Mouse (Mus musculus): ENCODE measurements at regions not wholly inside any gene's neighbourhood (a gene's known extent, or its start where the extent isn't known, plus 50 kb on each side); places are given as distances from the start of the nearest gene placed in this dataset.

- 63% methylated on average over 5 of the region's 5 CpGs for WGBS
- Histone ChIP-seq H3K4me1 (replicated peaks; ENCODE audit: insufficient read depth, low read length) (no peaks in the 10 kb centered on the region), H3K4me2 (ENCODE audit: low read length) (no peak overlapping the region), H3K36me3 (ENCODE audit: insufficient read depth, low read length) (no peaks in the 10 kb centered on the region), H3K9ac (ENCODE audit: low read depth, low read length) (no peak overlapping the region), H3K27ac (no peak overlapping the region), H3K9me3 (replicated peaks; ENCODE audit: low read length) (no peaks in the 10 kb centered on the region), H3K27me3 (ENCODE audit: insufficient read depth, low read length) (no peaks in the 10 kb centered on the region), H3K4me3 (replicated peaks; ENCODE audit: low read depth, low read length) (no peak overlapping the region)
- DNase-seq (ENCODE audit: low spot score) (peak; percentile 18), ATAC-seq (replicated peaks; ENCODE audit: low FRiP score, low read depth) (no peak)
- no peak for TF ChIP-seq CTCF (IDR thresholded peaks at IDR 0.05; ENCODE audit: low read depth)
These were observed 781.9 kb downstream of the Gm9195 start for GRCm38 (mm10) chr14:71709528-71710289.

GRCm38 (mm10) chr14:71692752-71693437 lies 798.7 kb downstream of the Gm9195 start:
- ATAC-seq (replicated peaks; ENCODE audit: low FRiP score, low read depth), result no peak
- no peaks in the 10 kb centered on the region for H3K9me3 ChIP-seq (replicated peaks; ENCODE audit: low read length)
- TF ChIP-seq CTCF (IDR thresholded peaks at IDR 0.05; ENCODE audit: low read depth), result no peak
- no peak overlapping the region for H3K9ac ChIP-seq (ENCODE audit: low read depth, low read length)
- H3K4me3 ChIP-seq (replicated peaks; ENCODE audit: low read depth, low read length), result no peak overlapping the region
- WGBS, result 74% methylated on average over 3 of the region's 3 CpGs
- H3K27me3 ChIP-seq (ENCODE audit: insufficient read depth, low read length), result no peaks in the 10 kb centered on the region
- no peak for DNase-seq (ENCODE audit: low spot score)
- no peaks in the 10 kb centered on the region for H3K36me3 ChIP-seq (ENCODE audit: insufficient read depth, low read length)
- H3K4me2 ChIP-seq (ENCODE audit: low read length), result no peak overlapping the region
- no peak overlapping the region for H3K27ac ChIP-seq
- no peaks in the 10 kb centered on the region for H3K4me1 ChIP-seq (replicated peaks; ENCODE audit: insufficient read depth, low read length)

GRCm38 (mm10) chr14:71674564-71674963 lies 817.1 kb downstream of the Gm9195 start:
- H3K9ac ChIP-seq (ENCODE audit: low read depth, low read length), result no peak overlapping the region
- no peaks in the 10 kb centered on the region for H3K4me1 ChIP-seq (replicated peaks; ENCODE audit: insufficient read depth, low read length)
- no peaks in the 10 kb centered on the region for H3K27me3 ChIP-seq (ENCODE audit: insufficient read depth, low read length)
- no peak overlapping the region for H3K4me2 ChIP-seq (ENCODE audit: low read length)
- 81% methylated on average over 4 of the region's 4 CpGs for WGBS
- DNase-seq (ENCODE audit: low spot score), result no peak
- no peak overlapping the region for H3K4me3 ChIP-seq (replicated peaks; ENCODE audit: low read depth, low read length)
- ATAC-seq (replicated peaks; ENCODE audit: low FRiP score, low read depth), result no peak
- H3K36me3 ChIP-seq (ENCODE audit: insufficient read depth, low read length), result no peaks in the 10 kb centered on the region
- no peak for TF ChIP-seq CTCF (IDR thresholded peaks at IDR 0.05; ENCODE audit: low read depth)
- no peak overlapping the region for H3K27ac ChIP-seq
- no peaks in the 10 kb centered on the region for H3K9me3 ChIP-seq (replicated peaks; ENCODE audit: low read length)

GRCm38 (mm10) chr14:71673837-71674236 lies 817.8 kb downstream of the Gm9195 start:
- Histone ChIP-seq H3K9ac (ENCODE audit: low read depth, low read length) (no peak overlapping the region), H3K36me3 (ENCODE audit: insufficient read depth, low read length) (no peaks in the 10 kb centered on the region), H3K4me2 (ENCODE audit: low read length) (no peak overlapping the region), H3K9me3 (replicated peaks; ENCODE audit: low read length) (no peaks in the 10 kb centered on the region), H3K27me3 (ENCODE audit: insufficient read depth, low read length) (no peaks in the 10 kb centered on the region), H3K27ac (no peak overlapping the region), H3K4me3 (replicated peaks; ENCODE audit: low read depth, low read length) (no peak overlapping the region), H3K4me1 (replicated peaks; ENCODE audit: insufficient read depth, low read length) (no peaks in the 10 kb centered on the region)
- WGBS, result 86% methylated on average over 2 of the region's 2 CpGs
- no peak for DNase-seq (ENCODE audit: low spot score)
- no peak for TF ChIP-seq CTCF (IDR thresholded peaks at IDR 0.05; ENCODE audit: low read depth)
- ATAC-seq (replicated peaks; ENCODE audit: low FRiP score, low read depth), result no peak

GRCm38 (mm10) chr14:71672481-71672880 lies 819.2 kb downstream of the Gm9195 start:
- no peak for TF ChIP-seq CTCF (IDR thresholded peaks at IDR 0.05; ENCODE audit: low read depth)
- ATAC-seq (replicated peaks; ENCODE audit: low FRiP score, low read depth) (no peak), DNase-seq (ENCODE audit: low spot score) (no peak)
- Histone ChIP-seq H3K4me3 (replicated peaks; ENCODE audit: low read depth, low read length) (no peak overlapping the region), H3K27me3 (ENCODE audit: insufficient read depth, low read length) (no peaks in the 10 kb centered on the region), H3K4me2 (ENCODE audit: low read length) (no peak overlapping the region), H3K9me3 (replicated peaks; ENCODE audit: low read length) (no peaks in the 10 kb centered on the region), H3K36me3 (ENCODE audit: insufficient read depth, low read length) (no peaks in the 10 kb centered on the region), H3K9ac (ENCODE audit: low read depth, low read length) (no peak overlapping the region), H3K4me1 (replicated peaks; ENCODE audit: insufficient read depth, low read length) (no peaks in the 10 kb centered on the region), H3K27ac (no peak overlapping the region)
- WGBS, result 87% methylated on average over 1 of the region's 1 CpGs

GRCm38 (mm10) chr14:71671994-71672393 lies 819.6 kb downstream of the Gm9195 start:
- ATAC-seq (replicated peaks; ENCODE audit: low FRiP score, low read depth), result no peak
- Histone ChIP-seq H3K27ac (no peak overlapping the region), H3K9me3 (replicated peaks; ENCODE audit: low read length) (no peaks in the 10 kb centered on the region), H3K4me2 (ENCODE audit: low read length) (no peak overlapping the region), H3K27me3 (ENCODE audit: insufficient read depth, low read length) (no peaks in the 10 kb centered on the region), H3K36me3 (ENCODE audit: insufficient read depth, low read length) (no peaks in the 10 kb centered on the region), H3K4me3 (replicated peaks; ENCODE audit: low read depth, low read length) (no peak overlapping the region), H3K4me1 (replicated peaks; ENCODE audit: insufficient read depth, low read length) (no peaks in the 10 kb centered on the region), H3K9ac (ENCODE audit: low read depth, low read length) (no peak overlapping the region)
- WGBS, result 60% methylated on average over 2 of the region's 2 CpGs
- TF ChIP-seq CTCF (IDR thresholded peaks at IDR 0.05; ENCODE audit: low read depth), result no peak
- no peak for DNase-seq (ENCODE audit: low spot score)

Data from kidney, postnatal 0 days (tissue).